Mouse (Mus musculus): ENCODE results near the gene Unc13a.

DNA sequence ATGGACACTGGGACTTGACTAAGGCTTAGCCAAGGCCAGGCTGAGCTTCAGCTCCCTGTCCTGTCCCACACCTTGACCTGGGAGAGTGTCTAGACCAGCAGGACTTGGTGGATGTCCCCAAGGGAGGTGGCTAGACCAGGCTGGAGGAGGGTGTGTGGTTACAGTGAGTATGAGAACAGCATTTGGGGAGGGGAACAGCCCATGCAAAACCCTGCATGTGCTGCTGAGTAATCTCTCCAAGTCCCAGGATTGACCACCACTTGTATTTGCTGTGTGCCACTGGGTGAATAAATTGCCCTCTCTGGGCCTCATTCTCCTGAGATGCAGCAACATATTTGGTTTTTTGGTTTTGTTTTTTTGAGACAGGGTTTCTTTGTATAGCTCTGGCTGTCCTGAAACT is 73.2 kb downstream of the Unc13a start:
- TF ChIP-seq CHD2 (IDR thresholded peaks at IDR 0.05; ENCODE audit: low read depth, low read length) (no peak), HCFC1 (IDR thresholded peaks at IDR 0.05; ENCODE audit: borderline replicate concordance, insufficient read depth, low read length) (no peak)
